Mouse (Mus musculus) urinary bladder, adult 2 months (tissue): ENCODE results near the gene Ncapg2. TPM values are rescaled to one million over a fixed set of nuclear protein-coding genes. Genes with fewer than 3 reads are reported as not detected.

ENCODE experiments used
- DNase-seq: peaks from one replicate; pipeline ENCODE4 v3.0.0; 2022; ENCODE audit warnings: low spot score
- polyA plus RNA-seq: library from polyadenylated mRNA; depleted of rRNA; stranded (reverse); fragments of >200 nt; gene quantifications from 2 replicates; pipeline ENCODE4 v1.2.3, GENCODE M21; 2012; rRNA removed

Gene Ncapg2
- polyA plus RNA-seq = 3.1 and 3.2 TPM in 2 replicates

- peak; percentile 89 for DNase-seq
These were observed at the start of gene Ncapg2 for GRCm38 (mm10) chr12:116405045-116405835. TSS of gene Ncapg2 (plus strand) at chr12:116405402.

GRCm38 (mm10) chr12:116362091-116362490, 43.1 kb upstream of the Ncapg2 start:
- DNase-seq = no peak

- DNase-seq = no peak
These were observed 38.3 kb upstream of the Ncapg2 start for GRCm38 (mm10) chr12:116366900-116367299.

GRCm38 (mm10) chr12:116367346-116367745, 37.9 kb upstream of the Ncapg2 start:
- DNase-seq = no peak

- DNase-seq = no peak
These were observed 36.3 kb upstream of the Ncapg2 start for GRCm38 (mm10) chr12:116368857-116369256.

DNA sequence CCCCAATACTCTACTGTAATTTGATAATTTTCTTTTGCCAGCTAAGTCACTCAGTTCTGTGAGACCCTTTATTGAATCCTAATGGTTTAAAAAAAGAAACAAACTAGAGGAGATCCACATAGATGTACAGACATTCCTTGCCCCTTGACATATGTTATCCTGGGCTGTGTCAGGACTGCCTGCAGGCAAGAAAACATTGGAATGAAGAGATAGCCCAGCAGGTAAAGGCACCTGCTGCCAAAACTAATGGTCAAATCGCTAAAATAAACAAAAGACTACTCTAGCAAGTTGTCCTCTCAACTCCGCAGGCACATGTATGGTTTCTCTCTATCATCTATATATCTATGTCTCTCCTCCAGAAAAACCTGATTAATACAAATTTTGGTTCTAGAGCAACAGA, 22.1 kb upstream of the Ncapg2 start:
- no peak for DNase-seq

DNA sequence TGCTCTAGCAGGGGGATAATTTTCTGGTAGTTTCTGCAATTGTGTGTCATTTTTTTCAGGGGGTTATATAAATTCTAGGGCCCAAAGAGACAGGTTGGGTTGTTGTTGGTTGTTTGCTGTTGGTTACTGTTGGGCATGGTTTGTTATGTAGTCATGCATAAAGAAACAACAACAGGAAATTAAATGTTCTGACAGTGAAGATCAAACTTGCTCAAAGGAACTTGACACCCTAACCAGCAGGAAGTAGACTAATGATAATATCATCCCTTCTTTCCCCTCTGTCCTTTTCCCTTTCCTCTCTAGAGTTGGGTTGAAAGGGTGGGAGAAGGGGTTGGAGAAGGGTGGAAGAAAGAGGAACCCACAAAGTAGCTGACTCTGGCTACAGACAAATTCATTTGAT, 21.2 kb upstream of the Ncapg2 start:
- DNase-seq = no peak

- DNase-seq = no peak
These were observed 18.4 kb upstream of the Ncapg2 start for GRCm38 (mm10) chr12:116386802-116387201.

DNA sequence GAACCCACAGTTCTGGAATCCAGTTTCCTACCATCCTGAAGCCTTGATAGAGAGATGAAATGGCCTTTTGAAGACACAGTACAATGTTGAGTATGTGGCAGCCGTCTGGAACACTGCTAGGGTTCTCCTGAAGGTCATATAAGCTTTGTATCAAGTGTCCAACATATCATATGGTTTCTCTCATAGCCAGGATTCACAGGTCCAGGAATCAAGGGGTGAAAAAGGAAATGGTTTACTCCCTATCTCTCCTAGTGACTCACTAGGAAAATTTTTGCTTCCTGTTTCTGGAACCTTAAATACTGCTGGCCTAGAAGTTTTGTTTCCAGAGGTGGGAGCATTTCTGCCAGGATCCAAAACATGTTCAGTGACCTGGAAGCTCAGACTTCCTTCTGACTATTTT, 15.3 kb upstream of the Ncapg2 start:
- no peak for DNase-seq

DNA sequence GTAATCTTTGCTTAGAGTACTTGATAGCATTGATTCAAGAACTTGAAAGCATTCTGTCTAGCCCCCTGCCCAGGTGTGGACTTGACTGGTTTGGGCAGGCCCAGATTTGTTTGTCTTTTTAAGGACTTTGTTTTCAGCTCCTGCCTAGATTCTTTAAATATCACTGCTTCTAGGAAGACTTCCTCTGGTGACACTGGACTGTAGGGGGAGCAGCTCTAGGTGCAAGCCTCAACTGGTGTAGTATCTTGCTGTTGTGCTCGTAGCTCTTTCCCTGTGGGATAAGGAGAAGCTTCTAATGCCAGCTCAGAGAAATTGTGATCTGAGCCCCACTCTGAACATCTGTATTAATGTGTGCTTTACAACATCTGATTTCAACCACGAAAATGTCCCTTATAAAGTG, 10.9 kb upstream of the Ncapg2 start:
- DNase-seq = no peak

GRCm38 (mm10) chr12:116395312-116395711, 9.9 kb upstream of the Ncapg2 start:
- no peak for DNase-seq

DNA sequence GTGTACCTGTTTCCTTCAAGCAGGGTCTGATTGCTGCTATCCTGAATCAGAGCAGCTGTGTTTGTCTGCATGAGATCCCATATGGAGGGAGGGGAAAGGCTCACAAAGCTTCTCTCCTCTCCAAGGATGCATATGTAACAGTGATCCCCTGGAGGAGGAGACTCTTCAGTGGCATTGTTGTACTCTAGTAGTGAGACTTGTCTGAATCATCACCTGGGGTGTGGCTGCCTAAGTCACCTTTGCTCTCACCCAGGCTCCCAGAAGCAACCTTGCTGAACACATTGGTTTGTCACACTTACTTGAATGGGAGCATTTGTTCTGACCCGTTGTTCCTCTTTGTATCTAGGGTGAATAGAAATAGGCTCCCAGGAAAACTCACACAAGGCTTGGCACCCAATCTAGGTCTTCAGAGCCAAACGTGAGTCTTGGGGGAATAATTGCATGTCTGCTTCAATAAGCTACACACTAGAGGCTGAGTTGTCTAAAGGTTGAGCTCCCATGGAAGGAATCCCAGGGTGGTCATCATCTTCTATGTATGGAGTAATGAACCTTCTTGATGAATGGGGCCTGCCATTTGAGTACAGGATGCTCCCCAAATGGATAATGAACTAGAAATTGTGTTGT, 9.0 kb upstream of the Ncapg2 start:
- no peak for DNase-seq

- no peak for DNase-seq
These were observed 1.1 kb upstream of the Ncapg2 start for GRCm38 (mm10) chr12:116404012-116404679.

DNA sequence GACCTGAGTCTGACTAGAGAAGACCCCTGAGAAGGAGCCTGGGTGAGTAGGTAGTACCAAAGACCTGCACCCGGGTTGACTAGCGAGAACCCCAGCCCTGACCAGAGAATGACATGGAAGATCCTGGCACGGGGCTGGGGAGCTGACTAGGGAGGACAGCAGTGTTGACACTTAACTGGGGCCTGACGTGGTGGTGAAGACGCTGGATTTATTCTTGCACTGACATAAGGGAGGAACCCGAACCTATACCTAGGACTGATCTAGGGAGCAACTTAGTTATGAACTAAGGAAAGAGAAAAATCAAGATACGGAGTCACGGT, 594 bp downstream of the Ncapg2 start:
- no peak for DNase-seq

DNA sequence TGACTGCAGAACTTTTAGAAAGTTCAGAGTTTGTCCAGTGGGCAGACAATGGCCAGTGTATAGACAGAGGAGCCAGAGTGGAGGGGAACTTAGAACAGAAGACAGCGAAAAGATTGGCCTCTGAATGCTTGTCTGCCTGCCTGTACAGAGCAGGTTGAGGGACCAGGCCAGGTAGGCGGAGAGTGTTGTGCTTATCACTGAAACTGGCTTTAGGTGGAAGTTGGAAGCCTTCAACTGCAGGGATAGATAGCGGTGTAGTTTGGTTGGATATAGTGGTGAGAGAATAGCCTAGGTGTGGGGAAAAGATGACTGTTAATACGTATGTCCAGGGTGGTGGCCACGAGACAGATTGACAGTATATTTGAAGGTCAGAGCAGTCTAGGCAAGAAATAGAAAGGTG, 2.7 kb downstream of the Ncapg2 start:
- no peak for DNase-seq

GRCm38 (mm10) chr12:116414941-116415340, 9.7 kb downstream of the Ncapg2 start:
- no peak for DNase-seq

DNA sequence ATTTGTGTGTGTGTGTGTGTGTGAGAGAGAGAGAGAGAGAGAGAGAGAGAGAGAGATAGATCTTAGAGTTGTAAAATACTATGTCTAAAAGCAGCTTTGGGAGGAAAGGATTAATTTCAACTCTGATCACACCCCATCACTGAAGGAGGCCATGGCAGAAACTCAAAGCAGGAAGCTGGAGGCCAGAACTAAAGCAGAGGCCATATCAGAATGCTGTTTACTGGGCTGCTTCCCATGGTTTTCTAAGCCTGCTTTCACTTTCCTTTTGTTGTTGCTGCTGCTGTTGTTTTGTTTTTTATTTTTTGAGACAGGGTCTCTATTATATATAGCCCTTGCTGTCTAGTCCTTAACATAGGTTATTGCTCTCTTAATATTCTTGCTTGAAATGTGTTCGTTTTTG, 11.3 kb downstream of the Ncapg2 start:
- no peak for DNase-seq

- no peak for DNase-seq
These were observed 16.5 kb downstream of the Ncapg2 start for GRCm38 (mm10) chr12:116421656-116422055.

DNA sequence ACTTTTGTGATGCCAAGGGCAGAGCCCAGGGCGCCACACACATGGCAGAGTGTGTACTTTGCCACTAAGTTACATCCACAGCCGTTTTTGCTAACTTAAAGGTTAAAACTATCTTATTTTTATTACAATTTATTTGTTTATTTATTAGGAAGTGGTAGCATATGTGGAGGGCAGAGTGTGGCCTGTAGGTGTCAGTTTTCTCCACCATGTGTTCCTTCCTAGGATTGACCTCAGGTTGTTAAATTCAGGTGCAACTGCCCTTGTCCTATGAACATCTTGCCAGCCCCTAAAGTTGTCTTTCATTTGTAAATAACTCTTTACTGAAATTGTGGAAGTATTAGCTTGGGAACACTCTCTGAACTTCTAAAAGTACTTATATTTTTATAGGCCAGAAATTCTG, 20.2 kb downstream of the Ncapg2 start:
- DNase-seq = no peak

DNA sequence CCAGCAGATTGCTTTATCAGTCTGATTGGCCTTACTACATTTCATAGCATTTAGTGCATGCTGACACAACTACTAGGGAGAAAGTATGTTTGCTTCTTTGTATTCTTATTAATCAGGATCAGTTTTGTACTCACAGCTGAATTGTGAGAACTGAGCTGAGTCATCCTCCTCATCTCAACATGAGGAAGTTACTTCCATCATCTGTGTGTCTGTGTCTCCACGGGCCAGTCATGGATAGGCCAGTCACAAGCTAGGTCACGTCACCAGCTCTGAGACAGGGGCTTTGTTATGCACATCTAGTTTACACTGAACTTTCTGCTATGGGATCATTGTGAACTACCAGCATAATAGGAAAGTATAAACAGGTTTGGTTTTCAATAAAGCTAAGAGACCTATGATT, 28.5 kb downstream of the Ncapg2 start:
- no peak for DNase-seq

DNA sequence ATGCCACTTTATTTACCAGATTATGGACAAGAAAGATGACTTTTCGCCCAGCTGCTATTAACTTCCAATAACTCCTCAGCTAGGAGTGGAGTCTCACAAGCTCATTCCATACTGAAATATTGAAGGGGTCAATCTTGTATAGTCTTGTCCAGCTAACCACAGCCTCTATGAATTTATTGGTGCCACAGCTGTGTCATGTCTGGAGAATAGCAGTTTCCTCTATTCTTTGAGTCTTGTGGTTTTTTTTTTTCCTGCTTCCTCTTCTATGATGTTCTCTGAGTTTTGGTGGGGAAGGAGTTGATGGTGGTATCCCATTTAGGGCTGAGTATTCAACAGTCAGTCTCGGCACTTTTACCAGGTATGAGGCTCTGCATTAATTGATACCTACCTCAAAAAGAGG, 30.0 kb downstream of the Ncapg2 start:
- no peak for DNase-seq

DNA sequence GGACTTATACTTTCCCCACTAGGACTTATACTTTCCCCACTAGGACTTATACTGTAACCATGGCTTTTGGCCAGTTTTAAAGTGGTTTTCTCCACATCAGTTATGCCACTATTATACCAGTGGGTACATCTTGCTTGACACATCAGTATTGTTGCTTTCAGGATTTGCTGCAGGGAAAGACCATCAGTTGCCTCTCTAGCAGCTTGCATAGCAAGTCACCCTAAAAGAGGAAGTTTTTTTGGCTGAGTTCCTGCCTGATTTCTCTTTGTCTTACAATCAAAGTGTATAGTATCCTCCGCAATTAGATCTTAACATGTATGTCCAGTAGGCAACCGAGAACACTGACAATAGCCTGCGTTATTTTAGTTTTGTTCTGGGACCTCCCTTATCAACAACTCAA, 30.9 kb downstream of the Ncapg2 start:
- DNase-seq = no peak

- DNase-seq = no peak
These were observed 33.4 kb downstream of the Ncapg2 start for GRCm38 (mm10) chr12:116438591-116438990.
